Mouse (Mus musculus): ENCODE results near the gene Slco1a5.
"Not testable (repeated sequence)": the region's sequence is repeated elsewhere in the genome, so short reads cannot be mapped to it uniquely, and the experiment has no call there.

The Slco1a5 gene

GRCm38 (mm10) chr6:142298098-142298497, 24.7 kb downstream of the Slco1a5 start, which contains the start of gene Iapp:
Iapp (plus strand) TSS chr6:142298423.
- DNase-seq (ENCODE audit: low read depth, low spot score): no peak

- no peak for DNase-seq (ENCODE audit: low read depth, low spot score)
Measured at GRCm38 (mm10) chr6:142289413-142290118, 33.2 kb downstream of the Slco1a5 start.

- DNase-seq (ENCODE audit: low read depth, low spot score): no peak
Measured at GRCm38 (mm10) chr6:142275721-142276442, 46.9 kb downstream of the Slco1a5 start.

- DNase-seq (ENCODE audit: low read depth, low spot score): not testable (repeated sequence)
Measured at GRCm38 (mm10) chr6:142250738-142251307, 72.0 kb downstream of the Slco1a5 start.

GRCm38 (mm10) chr6:142245065-142245464, 77.7 kb downstream of the Slco1a5 start:
- no peak for DNase-seq (ENCODE audit: low read depth, low spot score)

GRCm38 (mm10) chr6:142239468-142239867, 83.3 kb downstream of the Slco1a5 start:
- DNase-seq (ENCODE audit: low read depth, low spot score): no peak

- no peak for DNase-seq (ENCODE audit: low read depth, low spot score)
Measured at GRCm38 (mm10) chr6:142220138-142220537, 102.6 kb downstream of the Slco1a5 start.

GRCm38 (mm10) chr6:142211821-142212220, 111.0 kb downstream of the Slco1a5 start:
- no peak for DNase-seq (ENCODE audit: low read depth, low spot score)

GRCm38 (mm10) chr6:142209749-142210148, 113.0 kb downstream of the Slco1a5 start:
- DNase-seq (ENCODE audit: low read depth, low spot score): no peak

GRCm38 (mm10) chr6:142208421-142208820, 114.4 kb downstream of the Slco1a5 start, which contains the start of gene Slco1a6:
Slco1a6 (minus strand) TSS chr6:142208521.
- no peak for DNase-seq (ENCODE audit: low read depth, low spot score)

- no peak for DNase-seq (ENCODE audit: low read depth, low spot score)
Measured at GRCm38 (mm10) chr6:142200524-142200923, 122.3 kb downstream of the Slco1a5 start.

GRCm38 (mm10) chr6:142194245-142194644, 128.5 kb downstream of the Slco1a5 start:
- no peak for DNase-seq (ENCODE audit: low read depth, low spot score)

- DNase-seq (ENCODE audit: low read depth, low spot score): no peak
Measured at GRCm38 (mm10) chr6:142191962-142192361, 130.8 kb downstream of the Slco1a5 start.

- no peak for DNase-seq (ENCODE audit: low read depth, low spot score)
Measured at GRCm38 (mm10) chr6:142187426-142187825, 135.4 kb downstream of the Slco1a5 start.

- no peak for DNase-seq (ENCODE audit: low read depth, low spot score)
Measured at GRCm38 (mm10) chr6:142185868-142186415, 136.8 kb downstream of the Slco1a5 start.

All from c-Kit-negative CD71-positive TER-119-positive erythroid progenitor cells, embryonic 14.5 days (primary cell).